Mouse (Mus musculus): ENCODE results near the gene Mup21.
"Not testable (repeated sequence)": the region's sequence is repeated elsewhere in the genome, so short reads cannot be mapped to it uniquely, and the experiment has no call there.

Gene Mup21

DNA sequence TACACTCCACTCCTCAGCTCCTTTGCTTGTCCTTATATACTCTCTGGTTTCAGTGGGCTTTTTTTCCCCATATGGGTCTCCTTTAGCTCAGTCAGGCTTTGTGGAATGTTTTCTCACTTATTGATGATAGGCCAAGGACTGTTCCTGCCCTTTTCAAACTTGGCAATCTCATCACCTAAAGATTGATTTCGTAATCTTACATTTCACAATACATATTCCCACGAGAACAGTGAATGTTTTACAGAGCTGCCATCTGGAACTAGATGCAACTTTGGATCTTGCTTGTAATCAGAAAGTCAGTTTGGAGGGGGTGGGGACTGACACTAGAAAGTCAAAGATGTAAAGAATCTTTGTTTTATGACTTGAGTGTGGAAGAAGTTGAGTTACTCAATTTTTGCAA lies at the start of gene Mup21:
TSS of gene Mup21 (minus strand) at position 53 of the 400 bp plus-strand sequence.
- DNase-seq (ENCODE audit: low spot score in 2 of 2) = no peak

DNA sequence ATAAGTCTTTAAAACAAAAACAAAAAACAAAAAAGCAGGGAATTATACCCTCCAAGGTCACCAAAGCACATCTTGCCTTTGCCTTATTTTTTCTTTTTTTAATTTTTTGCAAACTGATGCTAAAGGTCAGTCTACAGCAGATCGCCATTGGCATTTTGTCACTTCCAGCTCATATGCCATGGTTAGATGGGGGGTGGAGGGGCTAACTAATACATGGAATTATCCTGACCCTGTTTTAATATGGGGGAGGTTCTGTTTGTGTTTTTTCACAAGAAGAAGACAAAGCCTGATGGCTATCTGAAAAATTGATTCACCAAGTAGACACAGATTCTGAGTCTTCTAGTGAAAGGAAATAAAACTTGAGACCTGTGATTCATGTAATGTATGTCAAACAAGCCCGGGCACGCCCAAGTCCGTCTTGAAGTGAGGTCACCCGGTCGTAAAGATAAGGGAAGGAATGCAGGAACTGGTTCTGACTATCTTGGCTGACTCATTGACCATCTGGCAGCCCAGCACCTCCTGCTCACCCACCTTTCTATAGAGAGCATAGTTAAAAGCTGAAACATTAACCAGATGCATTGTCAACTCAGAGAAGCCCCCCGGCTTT lies 49.4 kb upstream of the Mup21 start:
- DNase-seq (ENCODE audit: low spot score in 2 of 2) = no peak

DNA sequence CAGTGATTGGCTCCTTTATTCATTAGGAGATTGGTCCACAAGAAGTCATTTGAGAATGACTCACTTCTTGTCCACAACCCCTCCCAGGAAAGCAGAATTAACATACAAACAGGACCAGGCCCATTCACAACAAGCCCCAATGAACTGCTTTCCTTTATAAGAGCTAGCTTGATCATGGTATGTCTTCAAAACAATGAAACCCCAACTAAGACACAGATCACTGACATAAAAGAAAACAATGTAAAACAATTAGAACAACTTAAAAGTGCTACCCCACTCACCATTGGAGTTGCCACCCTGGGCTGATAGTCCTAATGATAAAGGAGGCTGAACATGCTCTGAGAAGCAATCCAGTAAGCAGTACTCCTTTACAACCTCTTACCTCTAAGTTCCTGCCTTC lies 38.1 kb upstream of the Mup21 start:
- no peak for DNase-seq (ENCODE audit: low spot score in 2 of 2)

DNA sequence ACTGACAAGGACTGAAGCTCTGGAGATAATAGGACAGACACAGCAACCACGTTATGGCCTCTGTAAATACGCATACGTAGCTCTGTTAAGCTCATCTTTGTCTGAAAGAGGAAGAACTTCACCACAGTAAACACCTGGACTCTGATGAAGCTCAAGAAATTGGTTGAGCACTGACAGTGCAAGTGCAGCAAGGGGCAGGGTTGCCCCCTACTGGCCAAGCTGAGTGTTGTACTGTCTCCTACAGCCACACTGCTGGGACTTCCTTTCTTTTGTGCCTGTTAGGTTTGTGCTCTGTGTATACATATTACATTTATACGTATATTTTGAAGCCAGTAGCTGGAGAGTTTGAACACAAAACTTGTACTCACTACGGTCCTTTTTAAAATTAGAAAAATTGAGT lies 26.6 kb upstream of the Mup21 start:
- peak in 1 of 2 experiments; percentile 24 for DNase-seq (ENCODE audit: low spot score in 2 of 2)

DNA sequence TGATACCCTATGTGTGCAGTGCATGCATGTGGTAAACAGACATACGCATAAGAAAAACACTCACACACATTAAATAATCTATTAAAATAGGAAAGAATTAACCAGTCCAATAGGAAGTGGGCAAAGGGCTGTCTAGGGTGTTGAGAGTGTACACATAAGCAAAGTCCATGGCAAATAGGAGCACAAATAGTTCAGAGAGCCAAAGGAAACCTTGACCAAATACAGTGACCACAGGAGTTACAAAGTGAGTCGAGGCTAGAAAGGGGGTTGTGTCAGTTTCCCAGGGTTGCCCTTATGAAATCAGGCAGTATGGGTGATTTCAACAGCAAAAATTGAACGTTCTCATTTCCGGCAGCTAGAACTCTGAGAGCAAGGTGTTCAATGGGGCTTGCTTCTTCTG lies 23.8 kb upstream of the Mup21 start:
- DNase-seq (ENCODE audit: low spot score in 2 of 2) = no peak

DNA sequence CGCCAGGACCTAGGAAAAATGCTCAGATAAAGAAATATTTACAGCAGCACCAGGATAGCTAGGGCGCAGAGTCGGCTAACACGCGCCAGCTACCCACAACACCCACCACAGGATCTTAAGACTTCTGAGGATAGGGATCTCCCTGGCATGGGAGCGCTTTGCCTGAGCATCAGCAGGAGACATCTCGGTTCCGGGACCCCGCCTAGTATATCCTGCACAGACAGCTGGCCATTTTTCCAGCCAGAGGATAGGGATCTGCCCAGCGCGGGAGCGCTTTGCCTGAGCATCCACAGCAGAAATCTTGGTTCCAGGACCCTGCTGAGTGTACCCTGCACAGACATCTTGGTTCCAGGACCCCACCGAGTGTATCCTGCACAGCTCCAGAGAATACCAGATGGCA lies 17.0 kb upstream of the Mup21 start:
- not testable (repeated sequence) for DNase-seq (ENCODE audit: low spot score in 2 of 2)

DNA sequence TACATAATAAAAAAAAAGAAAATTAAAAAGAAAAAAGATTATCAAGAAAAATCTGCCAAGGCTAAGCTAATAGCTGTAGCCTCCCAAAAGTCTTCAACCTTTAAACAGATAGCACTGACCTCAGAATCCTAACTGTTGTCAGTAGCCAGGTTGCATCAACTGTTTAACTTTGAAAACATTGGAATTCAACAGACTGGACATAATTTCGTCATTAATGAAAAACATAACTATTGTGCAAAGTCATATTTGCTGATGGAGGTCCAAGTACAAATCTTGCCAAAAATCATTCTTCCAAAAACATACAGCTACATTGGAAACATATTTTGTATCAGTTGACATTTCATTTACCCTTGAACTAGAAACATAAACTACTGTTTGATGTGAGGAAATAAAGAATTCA lies 7.7 kb upstream of the Mup21 start:
- DNase-seq (ENCODE audit: low spot score in 2 of 2) = no peak

DNA sequence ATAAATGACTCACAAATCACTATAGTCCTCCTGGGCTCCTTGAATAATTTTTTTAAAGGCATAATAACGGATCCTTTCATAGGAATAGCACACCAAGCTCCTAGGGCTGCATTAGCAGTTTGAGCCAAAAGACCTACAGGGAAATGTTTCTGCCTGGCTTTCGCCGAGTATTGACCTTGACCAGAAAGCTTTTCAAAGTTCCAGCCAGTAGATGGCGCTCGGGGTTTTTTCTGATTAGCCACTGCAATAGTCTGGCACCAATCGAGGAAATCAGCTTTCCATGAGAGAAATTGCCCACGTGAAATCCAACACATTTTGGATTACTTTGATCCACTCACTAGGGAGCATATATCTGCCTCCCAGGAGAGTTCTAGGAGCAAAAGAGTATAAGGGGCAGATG lies 17.0 kb downstream of the Mup21 start:
- peak in 1 of 2 experiments; percentile 57 for DNase-seq (ENCODE audit: low spot score in 2 of 2)

DNA sequence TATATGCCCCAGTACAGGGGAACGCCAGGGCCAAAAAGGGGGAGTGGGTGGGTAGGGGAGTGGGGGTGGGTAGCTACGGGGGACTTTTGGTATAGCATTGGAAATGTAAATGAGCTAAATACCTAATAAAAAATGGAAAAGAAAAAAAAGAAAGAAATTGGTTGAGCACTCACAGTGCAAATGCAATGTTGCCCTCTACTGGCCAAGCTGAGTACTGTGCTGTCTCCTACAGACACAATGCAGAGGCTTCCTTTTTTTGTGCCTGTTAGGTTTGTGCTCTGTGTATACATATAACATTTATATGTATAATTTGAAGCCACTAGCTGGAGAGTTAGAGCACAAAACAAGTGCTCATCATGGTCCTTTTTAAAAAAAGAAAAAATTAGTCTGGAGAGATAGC lies 47.3 kb downstream of the Mup21 start:
- peak in 1 of 2 experiments; percentile 19 for DNase-seq (ENCODE audit: low spot score in 2 of 2)
